Mouse (Mus musculus) NIH3T3 (cell line): ENCODE results near the gene Lamp5.

Experiments used
- DNase-seq: peaks from one replicate; pipeline ENCODE4 v3.0.0-alpha.2; 2012; ENCODE audit warnings: low read depth

Lamp5 gene

GRCm38 (mm10) chr2:136051688-136052289, at the start of gene Lamp5:
Lamp5 (plus strand) TSS chr2:136052239.
- no peak for DNase-seq

- DNase-seq, result no peak
These were observed 48.2 kb upstream of the Lamp5 start for GRCm38 (mm10) chr2:136003836-136004235.

- no peak for DNase-seq
These were observed 45.8 kb upstream of the Lamp5 start for GRCm38 (mm10) chr2:136006280-136006679.

GRCm38 (mm10) chr2:136012759-136013158, 39.3 kb upstream of the Lamp5 start:
- DNase-seq, result no peak

GRCm38 (mm10) chr2:136048464-136048863, 3.6 kb upstream of the Lamp5 start:
- no peak for DNase-seq

GRCm38 (mm10) chr2:136050793-136051615, 1.0 kb upstream of the Lamp5 start:
- no peak for DNase-seq

- no peak for DNase-seq
These were observed 5.9 kb downstream of the Lamp5 start for GRCm38 (mm10) chr2:136057861-136058331.

- DNase-seq, result no peak
These were observed 6.4 kb downstream of the Lamp5 start for GRCm38 (mm10) chr2:136058398-136058797.

GRCm38 (mm10) chr2:136059029-136059669, 7.1 kb downstream of the Lamp5 start:
- no peak for DNase-seq

GRCm38 (mm10) chr2:136064356-136064755, 12.3 kb downstream of the Lamp5 start:
- no peak for DNase-seq

GRCm38 (mm10) chr2:136095978-136096377, 43.9 kb downstream of the Lamp5 start:
- no peak for DNase-seq

GRCm38 (mm10) chr2:136097143-136097542, 45.1 kb downstream of the Lamp5 start:
- no peak for DNase-seq

GRCm38 (mm10) chr2:136107597-136107996, 55.6 kb downstream of the Lamp5 start:
- no peak for DNase-seq

- no peak for DNase-seq
These were observed 56.3 kb downstream of the Lamp5 start for GRCm38 (mm10) chr2:136108124-136109037.

- DNase-seq, result no peak
These were observed 57.0 kb downstream of the Lamp5 start for GRCm38 (mm10) chr2:136109038-136109363.

- DNase-seq, result no peak
These were observed 61.3 kb downstream of the Lamp5 start for GRCm38 (mm10) chr2:136113374-136113773.

GRCm38 (mm10) chr2:136118006-136118405, 66.0 kb downstream of the Lamp5 start:
- no peak for DNase-seq
